Mouse (Mus musculus): ENCODE results near the gene Gpn2. TPM values are rescaled to one million over a fixed set of nuclear protein-coding genes. Genes with fewer than 3 reads are reported as not detected.

The Gpn2 gene
- 32.2 TPM for polyA plus RNA-seq (2012; fragmentation: generic; extraction: Trizol)

GRCm38 (mm10) chr4:133584059-133584951 lies at the start of gene Gpn2:
Gene Gpn2, plus strand, starts transcription at chr4:133584362.
- Histone ChIP-seq H3K79me2 (ENCODE audit: control insufficient read depth, insufficient read depth) (no peaks in the 10 kb centered on the region), H3ac (ENCODE audit: control insufficient read depth, insufficient read length) (peak within 1 kb of the TSS; percentile 60), H3K27me3 (ENCODE audit: control insufficient read depth, insufficient read depth, insufficient read length) (no peaks in the 10 kb centered on the region), H3K4me2 (ENCODE audit: low read depth) (peak within 1 kb of the TSS; percentile 86), H3K36me3 (ENCODE audit: control insufficient read depth, insufficient read depth) (no peaks in the 10 kb centered on the region), H3K4me3 (peak within 1 kb of the TSS; percentile 73)
- TF ChIP-seq POLR2A (IDR thresholded peaks at IDR 0.05; ENCODE audit: insufficient read length, low read depth) (peak; percentile 70), POLR2AphosphoS2 (IDR thresholded peaks at IDR 0.05; ENCODE audit: insufficient read length, low read depth) (peak; percentile 81), MYOD1 (IDR thresholded peaks at IDR 0.05; ENCODE audit: control insufficient read depth in 1 of 3, insufficient read length in 2 of 3, low read depth in 2 of 3) (no peak), E2F4 (IDR thresholded peaks at IDR 0.05; ENCODE audit: insufficient read depth) (peak; percentile 35)

- Histone ChIP-seq H3K4me3 (no peak overlapping the region), H3K79me2 (ENCODE audit: control insufficient read depth, insufficient read depth) (peaks cover 9% of the 10 kb centered on the region), H3K36me3 (ENCODE audit: control insufficient read depth, insufficient read depth) (no peaks in the 10 kb centered on the region), H3K27me3 (ENCODE audit: control insufficient read depth, insufficient read depth, insufficient read length) (no peaks in the 10 kb centered on the region), H3ac (ENCODE audit: control insufficient read depth, insufficient read length) (no peak overlapping the region), H3K4me2 (ENCODE audit: low read depth) (no peak overlapping the region)
- TF ChIP-seq USF1 (IDR thresholded peaks at IDR 0.05; ENCODE audit: low read depth) = no peak
- TF ChIP-seq MYOD1 (IDR thresholded peaks at IDR 0.05; ENCODE audit: control insufficient read depth in 1 of 3, insufficient read length in 2 of 3, low read depth in 2 of 3) = no peak
- no peak for TF ChIP-seq CEBPB (IDR thresholded peaks at IDR 0.05; ENCODE audit: insufficient read depth, poor library complexity, severe bottlenecking)
- no peak for TF ChIP-seq MAX (IDR thresholded peaks at IDR 0.05; ENCODE audit: low read depth)
- no peak for TF ChIP-seq POLR2A (IDR thresholded peaks at IDR 0.05; ENCODE audit: insufficient read length, low read depth)
- no peak for TF ChIP-seq POLR2AphosphoS2 (IDR thresholded peaks at IDR 0.05; ENCODE audit: insufficient read length, low read depth)
- no peak for TF ChIP-seq MYOG (IDR thresholded peaks at IDR 0.05; ENCODE audit: control insufficient read depth in 1 of 3, insufficient read depth in 1 of 3, insufficient read length in 2 of 3, low read depth in 2 of 3)
- TF ChIP-seq REST (IDR thresholded peaks at IDR 0.05; ENCODE audit: insufficient read depth, insufficient read length) = no peak
- TF ChIP-seq TCF12 (IDR thresholded peaks at IDR 0.05; ENCODE audit: insufficient read depth, poor library complexity, severe bottlenecking) = no peak
- no peak for TF ChIP-seq SRF (IDR thresholded peaks at IDR 0.05; ENCODE audit: control insufficient read depth, insufficient read length, low read depth)
- no peak for TF ChIP-seq E2F4 (IDR thresholded peaks at IDR 0.05; ENCODE audit: insufficient read depth)
Observed at GRCm38 (mm10) chr4:133536081-133536480, 48.1 kb upstream of the Gpn2 start.

- Histone ChIP-seq H3K79me2 (ENCODE audit: control insufficient read depth, insufficient read depth) (peaks cover 13% of the 10 kb centered on the region), H3ac (ENCODE audit: control insufficient read depth, insufficient read length) (no peak overlapping the region), H3K36me3 (ENCODE audit: control insufficient read depth, insufficient read depth) (no peaks in the 10 kb centered on the region), H3K4me3 (no peak overlapping the region), H3K27me3 (ENCODE audit: control insufficient read depth, insufficient read depth, insufficient read length) (no peaks in the 10 kb centered on the region), H3K4me2 (ENCODE audit: low read depth) (no peak overlapping the region)
- TF ChIP-seq USF1 (IDR thresholded peaks at IDR 0.05; ENCODE audit: low read depth) = no peak
- no peak for TF ChIP-seq TCF3 (IDR thresholded peaks at IDR 0.05; ENCODE audit: insufficient read length, low read depth)
- no peak for TF ChIP-seq SRF (IDR thresholded peaks at IDR 0.05; ENCODE audit: control insufficient read depth, insufficient read length, low read depth)
- TF ChIP-seq MAX (IDR thresholded peaks at IDR 0.05; ENCODE audit: low read depth) = no peak
- TF ChIP-seq REST (IDR thresholded peaks at IDR 0.05; ENCODE audit: insufficient read depth, insufficient read length) = no peak
Observed at GRCm38 (mm10) chr4:133536652-133537051, 47.5 kb upstream of the Gpn2 start.

GRCm38 (mm10) chr4:133545272-133546231 lies 38.6 kb upstream of the Gpn2 start, which contains the start of gene Nudc:
Gene Nudc, minus strand, starts transcription at chr4:133545996.
- H3K4me3 ChIP-seq = peak within 1 kb of the TSS; percentile 63
- TF ChIP-seq REST (IDR thresholded peaks at IDR 0.05; ENCODE audit: insufficient read depth, insufficient read length) = no peak
- TF ChIP-seq POLR2AphosphoS2 (IDR thresholded peaks at IDR 0.05; ENCODE audit: insufficient read length, low read depth) = peak; percentile 85
- peak; percentile 93 for TF ChIP-seq POLR2A (IDR thresholded peaks at IDR 0.05; ENCODE audit: insufficient read length, low read depth)
- TF ChIP-seq MYOD1 (IDR thresholded peaks at IDR 0.05; ENCODE audit: control insufficient read depth in 1 of 3, insufficient read length in 2 of 3, low read depth in 2 of 3) = peak in 1 of 3 experiments; percentile 20
- H3K4me2 ChIP-seq (ENCODE audit: low read depth) = peak within 1 kb of the TSS; percentile 83
- no peaks in the 10 kb centered on the region for H3K27me3 ChIP-seq (ENCODE audit: control insufficient read depth, insufficient read depth, insufficient read length)
- H3K79me2 ChIP-seq (ENCODE audit: control insufficient read depth, insufficient read depth) = peaks cover 47% of the 10 kb centered on the region
- no peaks in the 10 kb centered on the region for H3K36me3 ChIP-seq (ENCODE audit: control insufficient read depth, insufficient read depth)
- H3ac ChIP-seq (ENCODE audit: control insufficient read depth, insufficient read length) = peak within 1 kb of the TSS; percentile 28

- no peaks in the 10 kb centered on the region for H3K79me2 ChIP-seq (ENCODE audit: control insufficient read depth, insufficient read depth)
- TF ChIP-seq CEBPB (IDR thresholded peaks at IDR 0.05; ENCODE audit: insufficient read depth, poor library complexity, severe bottlenecking) (no peak), TCF3 (IDR thresholded peaks at IDR 0.05; ENCODE audit: insufficient read length, low read depth) (no peak), USF1 (IDR thresholded peaks at IDR 0.05; ENCODE audit: low read depth) (no peak), E2F4 (IDR thresholded peaks at IDR 0.05; ENCODE audit: insufficient read depth) (no peak), MAX (IDR thresholded peaks at IDR 0.05; ENCODE audit: low read depth) (no peak), POLR2A (IDR thresholded peaks at IDR 0.05; ENCODE audit: insufficient read length, low read depth) (no peak), POLR2AphosphoS2 (IDR thresholded peaks at IDR 0.05; ENCODE audit: insufficient read length, low read depth) (no peak), SRF (IDR thresholded peaks at IDR 0.05; ENCODE audit: control insufficient read depth, insufficient read length, low read depth) (no peak), MYOG (IDR thresholded peaks at IDR 0.05; ENCODE audit: control insufficient read depth in 1 of 3, insufficient read depth in 1 of 3, insufficient read length in 2 of 3, low read depth in 2 of 3) (no peak), REST (IDR thresholded peaks at IDR 0.05; ENCODE audit: insufficient read depth, insufficient read length) (no peak), TCF12 (IDR thresholded peaks at IDR 0.05; ENCODE audit: insufficient read depth, poor library complexity, severe bottlenecking) (no peak), MYOD1 (IDR thresholded peaks at IDR 0.05; ENCODE audit: control insufficient read depth in 1 of 3, insufficient read length in 2 of 3, low read depth in 2 of 3) (no peak)
- H3K4me2 ChIP-seq (ENCODE audit: low read depth) = no peak overlapping the region
- no peak overlapping the region for H3K4me3 ChIP-seq
- no peak overlapping the region for H3ac ChIP-seq (ENCODE audit: control insufficient read depth, insufficient read length)
- H3K27me3 ChIP-seq (ENCODE audit: control insufficient read depth, insufficient read depth, insufficient read length) = peaks cover 34% of the 10 kb centered on the region
- no peaks in the 10 kb centered on the region for H3K36me3 ChIP-seq (ENCODE audit: control insufficient read depth, insufficient read depth)
Observed at GRCm38 (mm10) chr4:133552029-133552428, 32.1 kb upstream of the Gpn2 start.
